In genomic region chr7:28568253-28568652, GRCm38 (mm10) we compare ENCODE assay signal across 8 mouse cellular contexts. TPM values are rescaled to one million over a fixed set of nuclear protein-coding genes. Genes with fewer than 3 reads are reported as not detected.
DNase-seq lines count a peak whose midpoint lies in the region; ATAC-seq lines count a peak whose summit lies in the region.

No protein-coding gene starts in this region.

- H3K4me1 ChIP-seq in liver, embryonic 12.5 days: peaks cover 40% of the 10 kb centered on the region

- peak; percentile 69 for DNase-seq in liver
- peak; percentile 85 for DNase-seq in NIH3T3 (ENCODE audit: low read depth)
- DNase-seq in embryo, embryonic 10 days (ENCODE audit: low spot score): peak; percentile 64
- DNase-seq in heart, postnatal 36 days: peak; percentile 72 to 74
- peak; percentile 61 for DNase-seq in left cerebral cortex, postnatal 4 days
- peak; percentile 80 for DNase-seq in thymus, postnatal 4 days

- no peak overlapping the region for H3K4me2 ChIP-seq in liver, embryonic 12.5 days

- H3K9me3 ChIP-seq in liver, embryonic 12.5 days (replicated peaks): no peaks in the 10 kb centered on the region

- no peak for ATAC-seq in liver, embryonic 12.5 days
- ATAC-seq in neutrophil, adult 5-6 weeks (ENCODE audit: extremely low read depth, insufficient number of reproducible peaks, low FRiP score, poor library complexity, severe bottlenecking): peak; percentile 49

- no peak overlapping the region for H3K27ac ChIP-seq in liver, embryonic 12.5 days

- no peaks in the 10 kb centered on the region for H3K27me3 ChIP-seq in liver, embryonic 12.5 days (replicated peaks)

- H3K9ac ChIP-seq in liver, embryonic 12.5 days: no peak overlapping the region

- H3K36me3 ChIP-seq in liver, embryonic 12.5 days: peaks cover 70% of the 10 kb centered on the region

- H3K4me3 ChIP-seq in liver, embryonic 12.5 days: no peak overlapping the region

- intact Hi-C loops in heart, postnatal 36 days (cut with DNase I): loop anchor here (1.0 to 5.0 kb wide), 2 partner anchors 33 to 159 kb away; no protein-coding TSS in a partner anchor
- intact Hi-C loops in left cerebral cortex, postnatal 4 days (cut with DNase I): loop anchor here (5.0 kb wide), 1 partner anchor 34 kb away; no protein-coding TSS in a partner anchor

RNA-seq across cellular contexts. Expression of gene Nccrp1, which starts 21.2 kb away (rescaled TPM):
- polyA plus RNA-seq in liver, embryonic 12.5 days (2016; fragmentation: Nextera tagmentation; extraction: Ambion mirVana): not detected in 2 replicates
- total RNA-seq in heart, postnatal 36 days (2021): not detected
- total RNA-seq in left cerebral cortex, postnatal 4 days (2021): not detected
- total RNA-seq in neutrophil, adult 5-6 weeks (2017): 0.49 and 0.70 TPM in 2 replicates

RNA-seq across cellular contexts. Expression of gene Sycn, which starts 27.6 kb away (rescaled TPM):
- polyA plus RNA-seq in liver, embryonic 12.5 days (2016; fragmentation: Nextera tagmentation; extraction: Ambion mirVana): not detected in 2 replicates
- total RNA-seq in heart, postnatal 36 days (2021): not detected
- total RNA-seq in left cerebral cortex, postnatal 4 days (2021): not detected
- total RNA-seq in neutrophil, adult 5-6 weeks (2017): not detected in 2 replicates

RNA-seq across cellular contexts. Expression of gene Samd4b, which starts 29.7 kb away (rescaled TPM):
- polyA plus RNA-seq in liver, embryonic 12.5 days (2016; fragmentation: Nextera tagmentation; extraction: Ambion mirVana): 10.0 and 12.5 TPM in 2 replicates
- total RNA-seq in heart, postnatal 36 days (2021): 10 to 100 TPM; 20.5 to 24.5 TPM
- 10 to 100 TPM; 67.9 to 70.0 TPM for total RNA-seq in left cerebral cortex, postnatal 4 days (2021)
- total RNA-seq in neutrophil, adult 5-6 weeks (2017): 15.2 and 16.8 TPM in 2 replicates

RNA-seq across cellular contexts. Expression of gene Pak4, which starts 29.7 kb away (rescaled TPM):
- 24.3 and 24.6 TPM in 2 replicates for polyA plus RNA-seq in liver, embryonic 12.5 days (2016; fragmentation: Nextera tagmentation; extraction: Ambion mirVana)
- 1 to 10 TPM; 7.3 to 7.4 TPM for total RNA-seq in heart, postnatal 36 days (2021)
- total RNA-seq in left cerebral cortex, postnatal 4 days (2021): 10 to 100 TPM; 11.6 to 11.9 TPM
- total RNA-seq in neutrophil, adult 5-6 weeks (2017): 6.6 and 8.8 TPM in 2 replicates

RNA-seq across cellular contexts. Expression of gene Ifnl3, which starts 45.6 kb away (rescaled TPM):
- not detected in 2 replicates for polyA plus RNA-seq in liver, embryonic 12.5 days (2016; fragmentation: Nextera tagmentation; extraction: Ambion mirVana)
- total RNA-seq in heart, postnatal 36 days (2021): not detected
- not detected for total RNA-seq in left cerebral cortex, postnatal 4 days (2021)
- not detected in 2 replicates for total RNA-seq in neutrophil, adult 5-6 weeks (2017)
